Mouse (Mus musculus) ES-E14 (cell line): ENCODE measurements around the gene Grk6.

ENCODE experiments used
- CHD2 ChIP-seq: IDR thresholded peaks from 2 replicates; pipeline ENCODE4 v1.6.1; 2014; ENCODE audit warnings: mild to moderate bottlenecking, low read depth, low read length, inconsistent platforms
- MAFK ChIP-seq: IDR thresholded peaks from 2 replicates; pipeline ENCODE4 v1.6.1; 2014; ENCODE audit warnings: mild to moderate bottlenecking, low read depth, low read length, inconsistent platforms; ENCODE audit not compliant: insufficient read depth
- ZC3H11A ChIP-seq: IDR thresholded peaks from 2 replicates; pipeline ENCODE4 v1.6.1; 2012; ENCODE audit warnings: low read depth, mild to moderate bottlenecking, inconsistent platforms, low read length, borderline replicate concordance
- ZNF384 ChIP-seq: IDR thresholded peaks from 2 replicates; pipeline ENCODE4 v1.6.1; 2012; ENCODE audit warnings: low read depth, low read length, inconsistent platforms

DNA sequence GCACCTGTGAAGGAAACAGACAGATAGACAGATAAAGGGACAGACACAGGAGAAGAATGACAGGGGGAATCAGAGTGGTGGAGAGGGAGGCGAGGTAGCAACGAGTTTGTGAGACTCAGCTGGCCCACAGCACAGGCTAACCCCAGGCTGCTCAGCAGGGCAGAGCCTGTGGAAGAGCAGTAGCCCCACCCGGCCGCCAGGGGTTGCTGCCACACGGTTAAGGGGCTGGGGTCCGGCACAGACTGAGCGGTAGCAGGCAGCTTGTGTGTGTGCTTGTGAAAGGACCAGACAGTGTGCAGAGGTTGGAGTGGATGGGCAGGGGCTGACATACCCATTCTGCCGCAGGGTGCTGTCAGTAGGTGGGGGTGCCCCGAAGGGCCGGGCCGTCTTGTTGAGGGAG is 63.0 kb downstream of the Grk6 start:
- TF ChIP-seq CHD2 (no peak), MAFK (no peak), ZC3H11A (no peak), ZNF384 (no peak)
